Mouse (Mus musculus) lung, adult 2 months (tissue): ENCODE data around the gene Gm15155.

Experiments used
- CTCF ChIP-seq: fragments of 200-500 bp; IDR thresholded peaks from 2 replicates; pipeline ENCODE4 v1.5.1; 2011; ENCODE audit warnings: mild to moderate bottlenecking, low read length, control low read depth; ENCODE audit not compliant: insufficient read depth
- POLR2A ChIP-seq: fragments of 200-500 bp; IDR thresholded peaks from 2 replicates; pipeline ENCODE4 v1.6.1; 2011; ENCODE audit warnings: low read depth, mild to moderate bottlenecking, control low read depth, low read length, borderline replicate concordance; ENCODE audit errors: extremely low read depth

- TF ChIP-seq POLR2A: no peak
- TF ChIP-seq CTCF: no peak
These were observed 547.0 kb downstream of the Gm15155 start for GRCm38 (mm10) chrX:156171587-156171986.
